Mouse (Mus musculus) bone marrow, adult 2 months (tissue): ENCODE measurements around the gene Ap5m1. TPM values are rescaled to one million over a fixed set of nuclear protein-coding genes. Genes with fewer than 3 reads are reported as not detected.

Experiments used
- H3K27ac ChIP-seq: fragments of 200-500 bp; 2 replicates; pipeline ENCODE4 v1.5.1; 2012; ENCODE audit warnings: low read depth, mild to moderate bottlenecking, control low read depth, inconsistent platforms, low read length; ENCODE audit not compliant: control insufficient read depth, poor library complexity, insufficient read depth
- H3K4me1 ChIP-seq: fragments of 200-500 bp; 2 replicates; pipeline ENCODE4 v1.6.1; 2011; ENCODE audit warnings: low read length; ENCODE audit not compliant: control insufficient read depth, insufficient read depth
- H3K4me3 ChIP-seq: fragments of 200-500 bp; replicated peaks from 2 replicates; pipeline ENCODE3; 2011; ENCODE audit warnings: mild to moderate bottlenecking, low read depth, low read length, control low read depth; ENCODE audit not compliant: control insufficient read depth
- CTCF ChIP-seq: fragments of 200-500 bp; IDR thresholded peaks from 2 replicates; pipeline ENCODE4 v1.5.1; 2011; ENCODE audit warnings: low read length, control low read depth; ENCODE audit not compliant: control insufficient read depth, insufficient read depth
- POLR2A ChIP-seq: fragments of 200-500 bp; IDR thresholded peaks from 2 replicates; pipeline ENCODE4 v1.6.1; 2011; ENCODE audit warnings: low read depth, mild to moderate bottlenecking, control low read depth, low read length, borderline replicate concordance; ENCODE audit not compliant: control insufficient read depth
- WGBS: fragments of 180-500 bp; shearing (Covaris S2); methylation state at CpG from one replicate; pipeline ENCODE4 v1.1.7; 2018; 5-methylcytosine and 5-hydroxymethylcytosine counted together
- polyA plus RNA-seq: library from polyadenylated mRNA; stranded (reverse); fragments of >200 nt; gene quantifications from 2 replicates; pipeline ENCODE4 v1.2.4, GENCODE M21; 2011; ENCODE audit warnings: low replicate concordance; ENCODE audit not compliant: missing spikeins, insufficient read depth, insufficient read length

Gene Ap5m1
- polyA plus RNA-seq: 4.7 and 5.4 TPM in 2 replicates

DNA sequence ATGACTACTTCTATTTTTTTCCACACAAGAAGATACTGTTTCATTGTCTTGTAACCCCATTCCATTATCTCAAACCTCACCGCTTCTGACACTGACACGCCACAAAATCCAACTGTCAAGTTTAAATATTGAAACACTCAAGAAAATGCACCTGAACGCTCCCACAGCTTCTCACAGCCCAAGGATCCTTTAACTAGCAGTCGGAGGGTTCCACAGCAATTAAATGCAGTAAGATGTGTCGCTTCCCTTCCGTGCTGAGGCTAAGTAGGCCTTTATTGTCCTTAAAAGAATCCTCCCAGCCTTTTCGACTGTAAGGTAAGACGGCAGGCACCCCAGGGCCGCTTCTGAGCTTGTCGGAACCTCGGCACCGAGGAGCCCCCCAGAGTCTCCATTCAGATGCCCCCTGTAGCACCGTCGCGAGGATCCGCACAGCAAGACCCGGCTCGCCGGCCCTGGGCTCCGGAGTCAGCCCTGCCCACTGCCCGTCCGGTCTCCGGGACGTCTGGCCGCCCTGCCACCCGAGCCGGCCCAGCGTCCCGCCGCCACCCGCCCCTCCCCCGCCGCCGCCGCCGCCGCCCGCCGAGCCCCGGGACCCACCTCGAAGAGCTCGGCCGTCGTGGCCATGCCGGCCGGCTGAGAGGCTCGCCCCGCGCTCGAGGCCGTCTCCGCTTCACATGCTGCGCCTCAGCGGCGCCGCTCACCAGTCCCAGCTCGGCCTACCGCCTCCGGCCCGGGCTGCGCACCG, at the start of gene Ap5m1:
Gene Ap5m1 (plus strand): TSS at position 569 of the 745 bp plus-strand sequence.
- peak within 1 kb of the TSS; percentile 99 for H3K4me3 ChIP-seq
- peak within 1 kb of the TSS; percentile 100 for H3K27ac ChIP-seq
- H3K4me1 ChIP-seq: no peaks in the 10 kb centered on the region; the same call in 1 of the 2 replicates
- WGBS: under 1% methylated on average over 58 of the region's 62 CpGs
- TF ChIP-seq CTCF (no peak), POLR2A (no peak)

DNA sequence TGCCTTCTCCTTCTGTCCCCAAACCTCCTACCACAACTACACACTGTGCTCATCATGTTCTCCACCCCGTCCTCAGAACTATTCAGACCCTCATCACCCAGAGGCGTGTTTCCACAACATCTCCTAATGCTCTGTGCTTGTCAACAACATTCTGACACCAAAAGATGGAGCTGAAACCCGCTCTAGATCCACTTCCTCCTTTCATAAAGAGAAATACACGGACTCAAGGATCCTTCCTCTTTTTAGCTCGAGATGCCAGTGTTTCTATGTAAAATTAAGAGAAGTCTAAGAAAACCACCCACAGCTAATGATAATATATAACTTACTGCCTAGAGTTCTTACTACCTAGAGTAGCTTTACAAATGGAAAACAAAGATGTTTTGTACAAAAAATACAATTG, 46.1 kb upstream of the Ap5m1 start:
- 14% methylated on average over 5 of the region's 5 CpGs for WGBS
- Histone ChIP-seq H3K4me1 (no peaks in the 10 kb centered on the region), H3K27ac (no peak overlapping the region), H3K4me3 (no peak overlapping the region)
- TF ChIP-seq CTCF: no peak
- TF ChIP-seq POLR2A: no peak

DNA sequence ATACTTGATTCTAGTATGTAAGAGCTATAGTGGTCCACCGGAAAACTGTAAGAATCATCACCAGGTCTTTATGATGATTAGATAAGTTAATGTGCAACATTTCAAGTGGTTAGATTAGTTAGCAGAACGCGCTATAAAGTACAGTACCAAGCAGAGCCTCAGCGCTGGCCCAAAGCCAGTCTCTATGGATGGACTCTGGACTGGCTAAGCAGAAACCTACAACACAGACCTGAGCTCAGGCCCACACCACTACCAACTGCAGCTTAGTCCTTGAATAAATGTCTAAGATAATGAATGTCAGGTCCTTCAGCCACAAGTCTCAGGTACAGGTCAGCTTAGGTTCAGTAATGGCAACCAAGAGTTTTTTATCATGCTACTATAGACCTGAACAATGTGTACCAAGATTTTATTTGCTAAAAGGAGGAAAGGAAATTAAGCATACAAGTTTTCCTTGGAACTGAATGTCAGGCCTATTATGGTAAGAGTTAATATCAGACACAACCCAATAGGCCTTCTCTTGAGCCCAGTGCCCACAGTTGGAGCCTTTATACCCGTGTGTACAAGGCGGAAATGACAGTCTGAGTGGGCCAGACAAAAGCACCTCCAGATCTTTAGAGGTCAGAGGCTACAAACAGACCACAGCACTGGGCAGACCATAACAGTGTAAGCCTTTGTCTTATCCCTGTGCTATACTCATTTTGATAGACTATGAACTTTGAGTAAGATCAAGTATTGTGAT, 38.7 kb upstream of the Ap5m1 start:
- WGBS: 89% methylated on average over 6 of the region's 6 CpGs

DNA sequence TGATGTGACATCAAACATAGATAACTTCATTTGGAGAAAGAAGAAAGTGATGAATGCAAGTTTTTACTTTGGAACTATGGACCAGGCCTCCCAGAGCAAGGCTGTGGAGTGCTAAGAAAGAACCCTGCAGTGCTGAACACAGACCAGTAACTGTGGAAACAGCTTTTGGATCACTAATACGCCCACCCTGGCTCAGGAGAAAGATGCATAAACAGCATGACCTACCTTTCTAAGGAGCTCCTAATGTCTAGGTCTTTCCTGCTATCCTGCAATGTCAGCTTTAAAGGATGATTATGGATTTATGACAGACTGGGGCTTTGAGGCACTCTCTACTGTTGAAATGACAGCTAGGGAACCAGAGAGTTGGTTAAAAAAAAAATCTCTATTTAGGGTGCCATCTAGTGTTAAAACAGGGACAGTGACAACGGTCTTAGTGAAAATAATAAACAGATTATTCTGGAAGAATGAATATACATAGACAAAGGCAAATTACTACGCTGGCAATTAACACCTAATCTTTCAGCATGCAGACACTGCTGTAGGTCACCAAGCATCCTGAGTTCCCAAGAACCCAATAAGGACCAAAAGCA, 38.0 kb upstream of the Ap5m1 start:
- Histone ChIP-seq H3K4me1 (no peaks in the 10 kb centered on the region), H3K27ac (no peak overlapping the region), H3K4me3 (no peak overlapping the region)
- TF ChIP-seq POLR2A: no peak
- TF ChIP-seq CTCF: no peak
- WGBS: 65% methylated on average over 3 of the region's 3 CpGs

More for the DNA sequence above, 38.7 kb upstream of the Ap5m1 start:
- H3K4me3 ChIP-seq: no peak overlapping the region
- no peak overlapping the region for H3K27ac ChIP-seq
- TF ChIP-seq POLR2A (no peak), CTCF (no peak)
- no peaks in the 10 kb centered on the region for H3K4me1 ChIP-seq

DNA sequence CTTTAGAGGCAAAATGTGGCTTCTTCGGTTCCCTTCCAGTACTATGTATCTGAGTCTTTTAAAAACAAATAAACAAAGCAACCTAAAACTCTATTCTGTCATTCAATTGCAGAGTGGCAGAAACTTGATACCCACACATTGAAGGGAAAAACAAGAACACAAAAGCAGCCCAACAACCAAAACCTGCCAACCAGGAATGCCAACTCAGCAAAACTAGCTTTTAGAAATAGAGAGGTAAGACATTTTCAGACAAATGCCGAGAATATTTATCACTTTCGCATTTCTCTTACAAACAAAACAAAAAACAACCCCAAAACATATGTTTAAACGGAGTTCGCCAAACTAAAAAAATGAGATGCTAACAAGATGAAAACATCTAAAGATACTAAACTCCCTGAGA, 36.9 kb upstream of the Ap5m1 start:
- H3K4me1 ChIP-seq: no peaks in the 10 kb centered on the region
- H3K4me3 ChIP-seq: no peak overlapping the region
- H3K27ac ChIP-seq: no peak overlapping the region
- WGBS: 94% methylated on average over 5 of the region's 5 CpGs
- TF ChIP-seq CTCF: no peak
- TF ChIP-seq POLR2A: no peak

DNA sequence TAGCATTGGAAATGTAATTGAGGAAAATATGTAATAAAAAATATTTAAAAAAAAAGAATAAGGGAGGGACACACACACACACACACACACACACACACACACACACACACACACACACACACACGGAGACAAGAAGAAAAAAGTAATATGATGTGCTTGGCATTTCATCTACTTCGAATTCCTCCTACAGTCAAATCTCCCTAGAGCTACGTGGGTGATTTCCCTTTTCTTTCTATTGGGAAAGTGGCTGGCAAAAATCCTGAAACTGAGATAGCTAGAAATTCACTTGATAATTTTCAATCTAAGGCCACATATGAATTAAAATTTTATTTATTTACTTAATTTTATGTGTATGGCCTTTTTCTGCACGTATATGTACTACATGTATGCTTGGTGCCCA, 20.3 kb upstream of the Ap5m1 start:
- TF ChIP-seq POLR2A (no peak), CTCF (no peak)
- 85% methylated on average over 4 of the region's 4 CpGs for WGBS
- Histone ChIP-seq H3K4me1 (no peaks in the 10 kb centered on the region), H3K4me3 (no peak overlapping the region), H3K27ac (no peak overlapping the region)

DNA sequence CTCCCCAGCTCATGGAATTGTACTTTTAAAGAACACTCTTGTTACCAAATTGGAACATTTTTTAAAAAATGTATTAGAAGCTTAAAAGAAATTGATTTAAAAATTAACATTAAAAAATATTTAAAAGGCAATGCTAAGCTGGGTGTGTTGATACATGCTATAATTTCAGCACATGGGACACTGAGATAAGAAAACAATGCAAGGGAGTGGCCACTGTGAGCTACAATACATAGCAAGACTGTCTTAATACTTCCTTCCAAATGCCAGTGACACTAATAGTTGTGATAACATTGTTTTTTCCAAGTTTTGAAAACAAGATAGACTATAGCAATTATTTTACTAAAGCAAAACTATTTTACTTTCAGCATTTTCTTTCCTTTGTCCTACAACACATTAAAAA, 16.4 kb upstream of the Ap5m1 start:
- Histone ChIP-seq H3K4me1 (no peaks in the 10 kb centered on the region), H3K4me3 (no peak overlapping the region), H3K27ac (no peak overlapping the region)
- TF ChIP-seq CTCF (no peak), POLR2A (no peak)

DNA sequence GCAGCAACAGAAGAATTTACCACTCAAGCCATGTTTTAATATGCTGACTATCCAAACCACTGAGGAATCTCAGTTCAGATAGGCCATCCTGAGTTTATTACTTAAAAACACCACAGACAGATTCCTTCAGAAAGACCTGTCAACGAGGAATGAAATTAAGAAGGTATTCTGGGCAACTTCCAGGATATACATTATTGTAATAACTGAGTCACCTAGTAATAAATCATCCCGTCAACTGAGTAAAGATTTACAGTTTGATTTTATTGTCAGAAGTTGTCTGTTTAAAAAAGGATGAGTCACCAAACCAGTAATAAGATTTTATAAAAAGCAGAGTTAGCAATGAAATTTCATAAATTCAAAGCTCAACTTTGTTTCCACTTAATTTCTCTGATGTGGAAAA, 2.1 kb upstream of the Ap5m1 start:
- WGBS: 57% methylated on average over 2 of the region's 2 CpGs
- H3K4me3 ChIP-seq: no peak overlapping the region
- no peak overlapping the region for H3K27ac ChIP-seq
- no peak for TF ChIP-seq POLR2A
- no peak for TF ChIP-seq CTCF
- no peaks in the 10 kb centered on the region; the same call in 1 of the 2 replicates for H3K4me1 ChIP-seq
